Mouse (Mus musculus) neural tube, embryonic 12.5 days (tissue): ENCODE results near the gene Upb1. TPM values are rescaled to one million over a fixed set of nuclear protein-coding genes. Genes with fewer than 3 reads are reported as not detected.
"Not testable (repeated sequence)": the region's sequence is repeated elsewhere in the genome, so short reads cannot be mapped to it uniquely, and the experiment has no call there.

Source experiments
- ATAC-seq: fragments of 200-750 bp; cut with Nextera tagmentation; 2 replicates; pipeline ENCODE4 v1.8.0; 2017; ENCODE audit warnings: low read depth, mild to moderate bottlenecking, moderate TSS enrichment, moderate library complexity; ENCODE audit not compliant: low FRiP score
- H3K27ac ChIP-seq: fragments of 300-500 bp; sonication (generic); 2 replicates; pipeline ENCODE4 v1.5.1; 2016
- H3K27me3 ChIP-seq: fragments of 300-500 bp; sonication (generic); replicated peaks from 2 replicates; pipeline ENCODE4 v1.6.1; 2016; ENCODE audit warnings: mild to moderate bottlenecking
- H3K36me3 ChIP-seq: fragments of 300-500 bp; sonication (generic); 2 replicates; pipeline ENCODE4 v1.6.1; 2016; ENCODE audit warnings: mild to moderate bottlenecking
- H3K4me1 ChIP-seq: fragments of 300-500 bp; sonication (generic); 2 replicates; pipeline ENCODE4 v1.6.1; 2016
- H3K4me2 ChIP-seq: fragments of 300-500 bp; sonication (generic); replicated peaks from 2 replicates; pipeline ENCODE4 v1.6.1; 2016; ENCODE audit warnings: mild to moderate bottlenecking
- H3K4me3 ChIP-seq: fragments of 300-500 bp; sonication (generic); 2 replicates; pipeline ENCODE4 v1.5.1; 2016
- H3K9ac ChIP-seq: fragments of 300-500 bp; sonication (generic); 2 replicates; pipeline ENCODE4 v1.6.1; 2016; ENCODE audit warnings: mild to moderate bottlenecking
- H3K9me3 ChIP-seq: fragments of 300-500 bp; sonication (generic); 2 replicates; pipeline ENCODE4 v1.6.1; 2016; ENCODE audit warnings: mild to moderate bottlenecking
- WGBS: fragments of 180-500 bp; shearing (Covaris S2); methylation state at CpG from one replicate; pipeline ENCODE4 v1.1.7; 2016; 5-methylcytosine and 5-hydroxymethylcytosine counted together
- polyA plus RNA-seq: library from polyadenylated mRNA; unstranded; fragments of >200 nt; fragmentation: Nextera tagmentation; extraction: Ambion mirVana; gene quantifications from 2 replicates; pipeline ENCODE4 v1.2.1, GENCODE M21; 2016

The Upb1 gene
- polyA plus RNA-seq, 1 experiment from 2014 or later: 0.10 TPM

- WGBS: 71% methylated on average over 13 of the region's 13 CpGs
These were observed 45.7 kb downstream of the Upb1 start for GRCm38 (mm10) chr10:75446501-75447083.

GRCm38 (mm10) chr10:75447489-75447888 lies 46.6 kb downstream of the Upb1 start:
- Histone ChIP-seq H3K27me3 (no peaks in the 10 kb centered on the region), H3K36me3 (no peaks in the 10 kb centered on the region), H3K9ac (no peak overlapping the region), H3K27ac (no peak overlapping the region), H3K4me3 (no peak overlapping the region), H3K9me3 (no peaks in the 10 kb centered on the region), H3K4me2 (no peak overlapping the region), H3K4me1 (peaks cover 17% of the 10 kb centered on the region)
- ATAC-seq: no peak
- WGBS: 84% methylated on average over 11 of the region's 11 CpGs

More at GRCm38 (mm10) chr10:75446501-75447083, 45.7 kb downstream of the Upb1 start:
- H3K27me3 ChIP-seq: no peaks in the 10 kb centered on the region
- ATAC-seq: no peak
- H3K27ac ChIP-seq: no peak overlapping the region
- peaks cover 13% of the 10 kb centered on the region for H3K4me1 ChIP-seq
- no peak overlapping the region for H3K9ac ChIP-seq
- H3K9me3 ChIP-seq: no peaks in the 10 kb centered on the region
- no peaks in the 10 kb centered on the region for H3K36me3 ChIP-seq
- no peak overlapping the region for H3K4me3 ChIP-seq
- H3K4me2 ChIP-seq: no peak overlapping the region

- no peak overlapping the region for H3K27ac ChIP-seq
- H3K4me3 ChIP-seq: no peak overlapping the region
- no peaks in the 10 kb centered on the region for H3K36me3 ChIP-seq
- H3K9ac ChIP-seq: no peak overlapping the region
- H3K4me1 ChIP-seq: peaks cover 17% of the 10 kb centered on the region
- no peaks in the 10 kb centered on the region for H3K9me3 ChIP-seq
- no peak overlapping the region for H3K4me2 ChIP-seq
- ATAC-seq: no peak
- 80% methylated on average over 6 of the region's 6 CpGs for WGBS
- no peaks in the 10 kb centered on the region for H3K27me3 ChIP-seq
These were observed 48.0 kb downstream of the Upb1 start for GRCm38 (mm10) chr10:75448806-75449420.

- Histone ChIP-seq H3K9ac (no peak overlapping the region), H3K36me3 (no peaks in the 10 kb centered on the region), H3K4me1 (peaks cover 17% of the 10 kb centered on the region), H3K4me3 (no peak overlapping the region), H3K27ac (no peak overlapping the region), H3K4me2 (no peak overlapping the region), H3K9me3 (no peaks in the 10 kb centered on the region), H3K27me3 (no peaks in the 10 kb centered on the region)
- WGBS: 93% methylated on average over 8 of the region's 8 CpGs
- no peak for ATAC-seq
These were observed 49.4 kb downstream of the Upb1 start for GRCm38 (mm10) chr10:75450331-75450730.

GRCm38 (mm10) chr10:75451036-75451786 lies 50.3 kb downstream of the Upb1 start:
- peaks cover 17% of the 10 kb centered on the region for H3K4me1 ChIP-seq
- H3K27ac ChIP-seq: no peak overlapping the region
- 46% methylated on average over 10 of the region's 10 CpGs for WGBS
- peak; percentile 77 for ATAC-seq
- H3K36me3 ChIP-seq: no peaks in the 10 kb centered on the region
- no peaks in the 10 kb centered on the region for H3K27me3 ChIP-seq
- no peak overlapping the region for H3K4me2 ChIP-seq
- no peak overlapping the region for H3K4me3 ChIP-seq
- no peak overlapping the region for H3K9ac ChIP-seq
- no peaks in the 10 kb centered on the region for H3K9me3 ChIP-seq

- H3K4me3 ChIP-seq, H3K36me3 ChIP-seq, H3K9ac ChIP-seq, H3K27ac ChIP-seq, H3K4me2 ChIP-seq, ATAC-seq, H3K4me1 ChIP-seq, H3K27me3 ChIP-seq, H3K9me3 ChIP-seq: not testable (repeated sequence)
- 86% methylated on average over 14 of the region's 18 CpGs for WGBS
These were observed 55.3 kb downstream of the Upb1 start for GRCm38 (mm10) chr10:75456061-75456831.

GRCm38 (mm10) chr10:75457852-75458251 lies 56.9 kb downstream of the Upb1 start:
- H3K4me3 ChIP-seq: no peak overlapping the region
- H3K4me1 ChIP-seq: no peaks in the 10 kb centered on the region
- H3K27ac ChIP-seq: no peak overlapping the region
- no peak for ATAC-seq
- WGBS: 82% methylated on average over 1 of the region's 1 CpGs
- no peak overlapping the region for H3K9ac ChIP-seq
- H3K36me3 ChIP-seq: no peaks in the 10 kb centered on the region
- no peak overlapping the region for H3K4me2 ChIP-seq
- H3K27me3 ChIP-seq: no peaks in the 10 kb centered on the region
- H3K9me3 ChIP-seq: no peaks in the 10 kb centered on the region

GRCm38 (mm10) chr10:75458329-75458728 lies 57.4 kb downstream of the Upb1 start:
- Histone ChIP-seq H3K9ac (no peak overlapping the region), H3K4me1 (no peaks in the 10 kb centered on the region), H3K4me2 (no peak overlapping the region), H3K9me3 (no peaks in the 10 kb centered on the region), H3K4me3 (no peak overlapping the region), H3K36me3 (no peaks in the 10 kb centered on the region), H3K27ac (no peak overlapping the region), H3K27me3 (no peaks in the 10 kb centered on the region)
- no peak for ATAC-seq
- 93% methylated on average over 4 of the region's 4 CpGs for whole genome bisulfite sequencing

- no peaks in the 10 kb centered on the region for H3K27me3 ChIP-seq
- no peak overlapping the region for H3K4me3 ChIP-seq
- H3K9me3 ChIP-seq: no peaks in the 10 kb centered on the region
- no peaks in the 10 kb centered on the region for H3K36me3 ChIP-seq
- no peak overlapping the region for H3K27ac ChIP-seq
- no peak for ATAC-seq
- peaks cover 5% of the 10 kb centered on the region; the same call in 1 of the 2 replicates for H3K4me1 ChIP-seq
- no peak overlapping the region for H3K9ac ChIP-seq
- no peak overlapping the region for H3K4me2 ChIP-seq
- 85% methylated on average over 3 of the region's 3 CpGs for WGBS
These were observed 61.8 kb downstream of the Upb1 start for GRCm38 (mm10) chr10:75462728-75463127.

GRCm38 (mm10) chr10:75465781-75466550 lies 65.1 kb downstream of the Upb1 start:
- Histone ChIP-seq H3K4me3 (no peak overlapping the region), H3K9me3 (no peaks in the 10 kb centered on the region), H3K27ac (no peak overlapping the region), H3K4me2 (no peak overlapping the region), H3K36me3 (no peaks in the 10 kb centered on the region), H3K4me1 (peaks cover 5% of the 10 kb centered on the region; the same call in 1 of the 2 replicates), H3K9ac (no peak overlapping the region), H3K27me3 (no peaks in the 10 kb centered on the region)
- ATAC-seq: no peak
- WGBS: 71% methylated on average over 6 of the region's 6 CpGs

- Histone ChIP-seq H3K9ac (no peak overlapping the region), H3K4me3 (no peak overlapping the region), H3K36me3 (no peaks in the 10 kb centered on the region), H3K27me3 (no peaks in the 10 kb centered on the region), H3K4me2 (no peak overlapping the region), H3K4me1 (no peaks in the 10 kb centered on the region), H3K27ac (no peak overlapping the region), H3K9me3 (no peaks in the 10 kb centered on the region)
- 83% methylated on average over 8 of the region's 8 CpGs for WGBS
- ATAC-seq: no peak
These were observed 72.5 kb downstream of the Upb1 start for GRCm38 (mm10) chr10:75473411-75473810.
